ENCODE assay signal across 8 mouse cellular contexts in the genomic region with DNA sequence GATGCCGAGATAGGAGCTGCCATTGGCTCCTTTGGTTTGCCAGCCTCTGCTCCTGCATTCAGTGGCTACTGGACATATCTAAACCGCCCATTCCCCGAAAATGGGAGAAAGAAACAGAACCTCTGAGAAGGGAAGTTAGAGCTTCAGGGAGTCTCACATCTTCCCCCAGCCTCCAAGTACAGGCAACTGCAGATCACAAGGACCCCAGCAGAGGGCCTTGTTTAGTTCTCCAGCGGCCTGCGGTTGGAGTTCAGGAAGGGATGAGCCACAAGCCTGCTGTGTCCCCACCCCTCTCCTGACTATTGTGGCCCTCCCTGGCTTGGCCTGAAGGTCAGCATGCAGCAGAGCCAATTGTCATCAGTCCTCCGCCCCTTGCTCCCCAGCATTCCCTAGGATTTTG. TPM values are rescaled to one million over a fixed set of nuclear protein-coding genes. Genes with fewer than 3 reads are reported as not detected.
DNase-seq lines count a peak whose midpoint lies in the region; ATAC-seq and TF ChIP-seq lines count a peak whose summit lies in the region.

No protein-coding gene starts in this region.

- POLR2A ChIA-PET in Patski (lab: Charles Lee) = interaction anchor here (0.6 to 1.3 kb wide), 3 partner anchors 131 to 1147 kb away, joined by 3 to 5 read pairs (median 5); no protein-coding TSS in a partner anchor

- TF ChIP-seq CTCF in Patski (IDR thresholded peaks at IDR 0.05) = peak; percentile 6
- peak; percentile 71 for TF ChIP-seq CTCF in lung, embryonic 14.5 days (IDR thresholded peaks at IDR 0.05; ENCODE audit: low read depth)

- H3K9ac ChIP-seq in hindbrain, embryonic 11.5 days (ENCODE audit: low read depth, low read length) = no peak overlapping the region; the same call in 1 of the 2 replicates
- peak overlapping the region; percentile 50 for H3K9ac ChIP-seq in lung, embryonic 14.5 days
- H3K9ac ChIP-seq in neural tube, embryonic 15.5 days (replicated peaks) = peak overlapping the region; percentile 75; the same call in 1 of the 2 replicates

- DNase-seq in Patski (ENCODE audit: low read depth, low spot score) = no peak
- DNase-seq in cerebellum, adult 9-11 months = peak; percentile 82
- peak; percentile 42 to 68 for DNase-seq in frontal cortex, postnatal 14 days (ENCODE audit: low spot score in 2 of 2)
- peak; percentile 76 for DNase-seq in hindbrain, embryonic 11.5 days (ENCODE audit: low spot score)
- DNase-seq in layer of hippocampus, adult 9-11 months = peak; percentile 70
- peak; percentile 79 for DNase-seq in lung, embryonic 14.5 days
- DNase-seq in thymus, postnatal 14 days = peak; percentile 70

- H3K4me1 ChIP-seq in hindbrain, embryonic 11.5 days (replicated peaks; ENCODE audit: control insufficient read depth, insufficient read depth, low read length) = no peaks in the 10 kb centered on the region; the same call in 1 of the 2 replicates
- H3K4me1 ChIP-seq in lung, embryonic 14.5 days (ENCODE audit: insufficient read depth) = 0 out of 2 replicates have a peak, but pooled peaks cover 2% of the 10 kb centered on the region
- H3K4me1 ChIP-seq in neural tube, embryonic 15.5 days = peaks cover 43% of the 10 kb centered on the region

- peak; percentile 31 for ATAC-seq in Patski
- ATAC-seq in hindbrain, embryonic 11.5 days (ENCODE audit: low FRiP score) = peak; percentile 36; the same call in 1 of the 2 replicates
- peak; percentile 53; the same call in 1 of the 2 replicates for ATAC-seq in lung, embryonic 14.5 days (ENCODE audit: insufficient read depth)
- ATAC-seq in neural tube, embryonic 15.5 days (ENCODE audit: low FRiP score) = peak; percentile 12; the same call in 1 of the 2 replicates

- WGBS in hindbrain, embryonic 11.5 days = 9% methylated on average over 6 of the region's 6 CpGs
- 14% methylated on average over 6 of the region's 6 CpGs for WGBS in lung, embryonic 14.5 days
- WGBS in neural tube, embryonic 15.5 days = 18% methylated on average over 6 of the region's 6 CpGs

- no peaks in the 10 kb centered on the region for H3K27me3 ChIP-seq in Patski
- H3K27me3 ChIP-seq in hindbrain, embryonic 11.5 days (ENCODE audit: control insufficient read depth, insufficient read depth, low read length) = peaks cover 12% of the 10 kb centered on the region
- peaks cover 28% of the 10 kb centered on the region for H3K27me3 ChIP-seq in lung, embryonic 14.5 days (ENCODE audit: insufficient read depth, low read length)
- 0 out of 2 replicates have a peak, but pooled peaks cover 11% of the 10 kb centered on the region for H3K27me3 ChIP-seq in neural tube, embryonic 15.5 days (replicated peaks)

- H3K4me2 ChIP-seq in hindbrain, embryonic 11.5 days (replicated peaks; ENCODE audit: low read depth, low read length) = peak overlapping the region; percentile 99
- H3K4me2 ChIP-seq in lung, embryonic 14.5 days = peak overlapping the region; percentile 98
- peak overlapping the region; percentile 71 for H3K4me2 ChIP-seq in neural tube, embryonic 15.5 days

- CTCF ChIA-PET in Patski (lab: Charles Lee) = interaction anchor here (0.7 to 1.6 kb wide), 12 partner anchors 13 to 552 kb away, joined by 3 to 7 read pairs (median 3); no protein-coding TSS in a partner anchor

- no peaks in the 10 kb centered on the region for H3K36me3 ChIP-seq in hindbrain, embryonic 11.5 days (ENCODE audit: control insufficient read depth, insufficient read depth, low read length)
- H3K36me3 ChIP-seq in lung, embryonic 14.5 days (ENCODE audit: insufficient read depth) = no peaks in the 10 kb centered on the region
- no peaks in the 10 kb centered on the region for H3K36me3 ChIP-seq in neural tube, embryonic 15.5 days

- H3K4me3 ChIP-seq in hindbrain, embryonic 11.5 days (ENCODE audit: low read depth, low read length) = peak overlapping the region; percentile 77
- H3K4me3 ChIP-seq in lung, embryonic 14.5 days (ENCODE audit: low read depth, low read length) = peak overlapping the region; percentile 64
- H3K4me3 ChIP-seq in neural tube, embryonic 15.5 days (replicated peaks) = peak overlapping the region; percentile 78

- no peak overlapping the region; the same call in 1 of the 2 replicates for H3K27ac ChIP-seq in hindbrain, embryonic 11.5 days (ENCODE audit: low read depth, low read length)
- 0 out of 2 replicates have a peak overlapping the region, but pooled peaks have one; percentile 0 for H3K27ac ChIP-seq in lung, embryonic 14.5 days (ENCODE audit: low read depth)
- H3K27ac ChIP-seq in neural tube, embryonic 15.5 days (replicated peaks) = peak overlapping the region; percentile 89

- no peaks in the 10 kb centered on the region for H3K9me3 ChIP-seq in hindbrain, embryonic 11.5 days (ENCODE audit: control insufficient read depth, low read length)
- H3K9me3 ChIP-seq in lung, embryonic 14.5 days (ENCODE audit: low read depth, low read length) = no peaks in the 10 kb centered on the region
- H3K9me3 ChIP-seq in neural tube, embryonic 15.5 days (replicated peaks) = no peaks in the 10 kb centered on the region

- in situ Hi-C loops in Patski (cut with MboI; ENCODE audit: low pct_unique_long_range_greater_than_20kb) = loop anchor here (5.0 kb wide), 3 partner anchors 147 to 557 kb away; no protein-coding TSS in a partner anchor

RNA-seq across cellular contexts. Expression of a gene that starts 0.8 kb away (rescaled TPM):
- polyA plus RNA-seq in Patski (2021) = 25.3 TPM
- 7.9 and 10.4 TPM in 2 replicates for polyA plus RNA-seq in hindbrain, embryonic 11.5 days (2014; fragmentation: Nextera tagmentation; extraction: Ambion mirVana)
- polyA plus RNA-seq in lung, embryonic 14.5 days (2014; fragmentation: Nextera tagmentation; extraction: Ambion mirVana) = 4.2 and 4.7 TPM in 2 replicates
- polyA plus RNA-seq in neural tube, embryonic 15.5 days (2015; fragmentation: Nextera tagmentation; extraction: Ambion mirVana) = 21.9 and 24.1 TPM in 2 replicates
